Mouse (Mus musculus) neutrophil, adult 5-6 weeks (primary cell): ENCODE measurements at regions not wholly inside any gene's neighbourhood (a gene's known extent, or its start where the extent isn't known, plus 50 kb on each side); places are given as distances from the start of the nearest gene placed in this dataset.

Experiments used
- ATAC-seq: fragments of 151-379, 151-347 bp; 2 replicates; pipeline ENCODE4 v1.8.0; 2017; ENCODE audit warnings: mild to moderate bottlenecking, moderate TSS enrichment; ENCODE audit not compliant: insufficient number of reproducible peaks, poor library complexity, low FRiP score, severe bottlenecking; ENCODE audit errors: extremely low read depth

- ATAC-seq = no peak
Measured at GRCm38 (mm10) chr10:122561924-122562323, 113.6 kb downstream of the Avpr1a start.

GRCm38 (mm10) chr10:122562542-122562941 is 114.2 kb downstream of the Avpr1a start:
- ATAC-seq = no peak

- no peak for ATAC-seq
Measured at GRCm38 (mm10) chr10:122563973-122564372, 114.6 kb upstream of the Ppm1h start.

GRCm38 (mm10) chr10:122564473-122564872 is 114.1 kb upstream of the Ppm1h start:
- no peak for ATAC-seq

GRCm38 (mm10) chr10:122566601-122567000 is 112.0 kb upstream of the Ppm1h start:
- no peak for ATAC-seq

- ATAC-seq = 0 out of 2 replicates have a peak, but pooled peaks have one; percentile 23
Measured at GRCm38 (mm10) chr10:122569546-122570202, 108.9 kb upstream of the Ppm1h start.

GRCm38 (mm10) chr10:122570909-122571551 is 107.5 kb upstream of the Ppm1h start:
- ATAC-seq = no peak

GRCm38 (mm10) chr10:122576171-122577063 is 102.1 kb upstream of the Ppm1h start:
- no peak for ATAC-seq

GRCm38 (mm10) chr10:122578209-122579001 is 100.2 kb upstream of the Ppm1h start:
- ATAC-seq = no peak

GRCm38 (mm10) chr10:122581096-122581495 is 97.5 kb upstream of the Ppm1h start:
- no peak for ATAC-seq

- ATAC-seq = no peak
Measured at GRCm38 (mm10) chr10:122587541-122587940, 91.0 kb upstream of the Ppm1h start.

- no peak for ATAC-seq
Measured at GRCm38 (mm10) chr10:122599511-122599910, 79.1 kb upstream of the Ppm1h start.

GRCm38 (mm10) chr10:122602394-122602793 is 76.2 kb upstream of the Ppm1h start:
- ATAC-seq = no peak

GRCm38 (mm10) chr10:122603960-122604359 is 74.6 kb upstream of the Ppm1h start:
- ATAC-seq = no peak

GRCm38 (mm10) chr10:122613281-122613680 is 65.3 kb upstream of the Ppm1h start:
- no peak for ATAC-seq

GRCm38 (mm10) chr10:122613891-122614290 is 64.7 kb upstream of the Ppm1h start:
- ATAC-seq = no peak

GRCm38 (mm10) chr10:122614720-122615119 is 63.8 kb upstream of the Ppm1h start:
- no peak for ATAC-seq

GRCm38 (mm10) chr10:122615658-122616057 is 62.9 kb upstream of the Ppm1h start:
- ATAC-seq = peak; percentile 53; the same call in 1 of the 2 replicates

- ATAC-seq = no peak
Measured at GRCm38 (mm10) chr10:122616385-122616784, 62.2 kb upstream of the Ppm1h start.
